Mouse (Mus musculus): Measurements from ENCODE around the gene Bub1b. TPM values are rescaled to one million over a fixed set of nuclear protein-coding genes. Genes with fewer than 3 reads are reported as not detected.
"Not testable (repeated sequence)": the region's sequence is repeated elsewhere in the genome, so short reads cannot be mapped to it uniquely, and the experiment has no call there.

The Bub1b gene
- 36.4 and 45.0 TPM in 2 replicates for polyA plus RNA-seq (2015; fragmentation: Nextera tagmentation; extraction: Ambion mirVana)

DNA sequence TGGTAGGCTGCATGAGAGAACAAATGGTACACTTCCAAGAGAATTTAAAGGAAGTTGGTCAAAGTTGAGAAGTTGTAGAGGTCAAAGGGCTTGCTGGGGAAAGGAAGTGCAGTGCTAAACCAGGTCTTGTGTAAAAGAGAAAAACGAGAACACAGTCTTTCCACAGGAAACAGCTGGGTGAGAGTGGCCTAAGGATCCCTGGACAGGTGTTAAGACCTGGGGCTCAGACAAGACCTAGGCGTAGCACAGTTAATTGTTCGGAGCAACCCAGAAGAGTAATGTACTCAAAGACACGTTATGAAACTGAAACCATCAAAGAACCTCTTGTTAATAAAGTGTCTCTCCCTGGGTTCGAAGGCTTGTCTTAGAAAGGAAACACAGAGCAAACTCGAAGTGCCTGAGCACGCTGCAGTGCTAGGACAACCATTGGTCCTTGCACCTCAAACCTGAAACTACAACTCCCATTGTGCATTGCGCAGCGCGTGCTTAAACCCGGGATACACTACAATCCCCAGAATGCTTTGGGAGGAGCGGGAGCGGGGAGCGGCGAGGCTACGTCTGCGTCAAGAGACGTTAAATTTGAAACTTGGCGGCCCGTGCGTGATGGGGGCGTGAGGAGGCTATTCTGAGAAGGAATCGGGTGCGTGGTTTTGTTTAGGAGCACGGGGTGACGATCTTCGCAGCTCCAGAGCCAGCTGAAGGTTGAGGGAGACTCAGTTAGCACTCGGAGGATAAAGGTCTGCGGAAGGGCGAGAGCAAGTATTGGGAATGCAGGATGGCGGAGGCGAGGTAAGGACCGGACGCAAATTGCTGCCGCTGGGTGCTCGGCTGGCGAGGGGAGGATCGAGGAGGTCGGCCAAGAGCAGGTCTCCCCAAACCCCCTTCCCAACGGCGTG is at the start of gene Bub1b:
Gene Bub1b (plus strand): TSS at position 539 of the 896 bp plus-strand sequence.
- Histone ChIP-seq H3K36me3 (ENCODE audit: control insufficient read depth, insufficient read depth) (no peaks in the 10 kb centered on the region), H3K9me3 (ENCODE audit: control insufficient read depth, low read length) (no peaks in the 10 kb centered on the region), H3K9ac (replicated peaks; ENCODE audit: low read depth, low read length) (peak within 1 kb of the TSS; percentile 48), H3K4me2 (ENCODE audit: low read length) (peak within 1 kb of the TSS; percentile 79), H3K27ac (ENCODE audit: low read length) (no peak within 1 kb of the TSS), H3K27me3 (replicated peaks; ENCODE audit: control insufficient read depth, insufficient read depth, low read length) (no peaks in the 10 kb centered on the region), H3K4me3 (replicated peaks; ENCODE audit: low read length) (peak within 1 kb of the TSS; percentile 53), H3K4me1 (replicated peaks; ENCODE audit: control insufficient read depth, insufficient read depth, low read length) (peaks cover 11% of the 10 kb centered on the region)
- 6% methylated on average over 41 of the region's 41 CpGs for WGBS
- peak; percentile 100 for ATAC-seq

DNA sequence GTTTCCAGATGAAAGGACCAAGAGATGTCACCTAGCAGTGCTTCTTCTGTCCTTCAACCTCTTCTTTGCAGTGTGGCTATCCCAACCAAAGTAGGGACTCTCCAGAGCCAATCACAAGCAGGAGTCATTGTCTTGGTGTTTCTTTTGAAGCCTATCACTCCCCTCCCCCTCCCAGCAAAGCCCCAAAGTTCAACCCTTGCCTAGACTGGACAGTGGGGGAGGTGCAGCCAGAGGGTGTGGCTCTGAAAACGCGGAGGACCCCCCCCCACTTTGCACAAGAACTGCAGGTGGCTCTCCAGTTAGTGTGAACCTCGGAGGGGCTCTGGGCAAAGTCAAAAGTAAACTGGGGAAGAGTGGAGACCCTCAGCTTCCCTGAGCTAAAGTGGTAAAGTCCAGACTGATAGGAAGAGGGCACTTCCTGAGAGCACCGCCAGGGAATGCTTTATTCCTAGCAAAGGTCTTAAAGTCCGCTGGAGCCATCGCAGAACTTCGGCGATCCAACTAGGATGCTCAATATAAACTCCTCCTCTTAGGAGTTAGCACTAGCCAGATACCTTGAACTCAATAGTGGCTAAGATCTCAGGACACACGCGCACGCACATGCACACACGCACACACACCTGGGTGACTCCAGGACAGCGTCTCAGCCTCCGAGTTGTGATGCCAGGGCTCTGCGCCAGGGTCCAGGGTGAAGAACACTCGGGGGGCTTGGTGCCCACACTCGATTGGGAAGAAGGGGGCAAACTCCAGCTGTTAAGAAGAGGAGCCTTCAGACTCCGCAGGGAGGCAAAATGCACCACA is 49.4 kb upstream of the Bub1b start:
- peak overlapping the region; percentile 77 for H3K9ac ChIP-seq (replicated peaks; ENCODE audit: low read depth, low read length)
- no peaks in the 10 kb centered on the region for H3K36me3 ChIP-seq (ENCODE audit: control insufficient read depth, insufficient read depth)
- peaks cover 10% of the 10 kb centered on the region; the same call in 1 of the 2 replicates for H3K27me3 ChIP-seq (replicated peaks; ENCODE audit: control insufficient read depth, insufficient read depth, low read length)
- H3K4me2 ChIP-seq (ENCODE audit: low read length) = peak overlapping the region; percentile 91
- H3K4me3 ChIP-seq (replicated peaks; ENCODE audit: low read length) = peak overlapping the region; percentile 76
- H3K4me1 ChIP-seq (replicated peaks; ENCODE audit: control insufficient read depth, insufficient read depth, low read length) = peaks cover 48% of the 10 kb centered on the region
- no peaks in the 10 kb centered on the region; the same call in 1 of the 2 replicates for H3K9me3 ChIP-seq (ENCODE audit: control insufficient read depth, low read length)
- WGBS = 0% methylated on average over 18 of the region's 18 CpGs
- ATAC-seq = no peak
- H3K27ac ChIP-seq (ENCODE audit: low read length) = no peak overlapping the region

DNA sequence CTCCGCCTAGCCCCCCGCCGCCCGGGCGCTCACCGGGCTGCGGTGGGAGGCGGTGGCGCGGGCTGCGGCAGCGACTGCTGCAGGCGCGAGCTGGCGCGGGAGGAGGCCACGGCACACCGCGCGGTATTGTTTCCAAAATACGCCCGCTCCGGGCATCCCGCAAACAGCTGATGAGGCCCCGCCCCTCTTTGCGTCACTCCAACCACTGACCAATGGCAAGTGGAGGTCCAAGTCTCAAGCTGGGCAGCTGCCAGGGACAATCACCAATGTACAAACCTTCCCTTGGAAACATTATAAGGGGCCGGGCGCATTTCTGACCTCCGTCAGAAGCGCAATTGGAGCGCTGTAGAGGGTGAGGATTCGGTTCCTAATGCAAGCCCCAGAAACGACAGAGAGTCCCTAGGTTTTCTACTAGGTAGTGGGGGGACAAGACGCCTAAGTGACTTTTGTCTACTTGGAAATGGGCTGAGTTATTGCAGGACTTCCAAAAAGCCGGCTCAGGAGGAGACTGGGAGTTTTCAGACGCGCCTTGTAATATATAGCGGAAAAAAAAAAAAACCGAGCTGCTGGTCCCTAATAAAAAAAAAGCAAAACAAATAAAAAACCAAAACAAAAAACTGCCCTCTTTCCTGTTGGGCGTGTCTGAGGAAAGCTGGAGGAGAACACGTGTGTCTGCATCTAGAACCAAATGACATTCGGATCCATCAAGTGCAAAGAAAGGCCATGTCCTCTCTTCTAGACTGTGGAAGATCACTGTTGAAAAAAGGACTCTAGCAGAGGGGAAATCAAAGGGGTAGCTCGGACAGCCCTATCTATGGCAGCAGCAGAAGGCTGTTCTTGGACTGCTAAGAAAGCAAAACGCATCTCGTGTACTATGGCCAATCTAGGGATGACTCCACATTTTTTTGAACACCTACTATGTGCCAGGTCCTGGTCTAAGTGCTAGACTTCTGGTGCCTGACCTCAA is 48.2 kb upstream of the Bub1b start, which contains the start of gene Bmf:
Gene Bmf (minus strand): TSS at position 181 of the 967 bp plus-strand sequence.
- ATAC-seq = peak; percentile 89
- H3K9me3 ChIP-seq (ENCODE audit: control insufficient read depth, low read length) = no peaks in the 10 kb centered on the region; the same call in 1 of the 2 replicates

DNA sequence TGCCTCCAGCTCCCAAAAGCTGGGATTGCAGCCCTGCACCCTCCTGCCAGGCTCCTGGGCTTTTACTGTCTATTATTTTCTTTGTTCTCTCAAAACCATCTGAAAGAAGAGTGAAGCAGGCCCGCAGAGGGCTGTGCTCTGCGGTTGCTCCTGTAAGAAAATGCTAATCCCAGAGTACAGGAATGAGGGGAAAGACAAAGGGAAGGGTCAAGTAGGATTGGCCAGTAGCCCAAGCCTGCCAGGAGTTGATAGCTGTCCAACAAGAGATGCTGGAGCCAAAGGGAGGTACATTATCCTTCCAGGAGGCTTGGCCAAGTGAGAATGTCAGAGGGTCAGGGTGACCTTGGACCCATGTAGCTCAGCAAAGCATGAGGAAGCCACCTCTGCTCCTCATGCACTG is 46.4 kb upstream of the Bub1b start:
- ATAC-seq = no peak

More for the DNA sequence above, 48.2 kb upstream of the Bub1b start, which contains the start of gene Bmf:
- Histone ChIP-seq H3K4me2 (ENCODE audit: low read length) (peak within 1 kb of the TSS; percentile 91), H3K27me3 (replicated peaks; ENCODE audit: control insufficient read depth, insufficient read depth, low read length) (peaks cover 10% of the 10 kb centered on the region; the same call in 1 of the 2 replicates), H3K4me3 (replicated peaks; ENCODE audit: low read length) (peak within 1 kb of the TSS; percentile 76), H3K4me1 (replicated peaks; ENCODE audit: control insufficient read depth, insufficient read depth, low read length) (peaks cover 37% of the 10 kb centered on the region), H3K9ac (replicated peaks; ENCODE audit: low read depth, low read length) (peak within 1 kb of the TSS; percentile 77), H3K36me3 (ENCODE audit: control insufficient read depth, insufficient read depth) (no peaks in the 10 kb centered on the region), H3K27ac (ENCODE audit: low read length) (no peak within 1 kb of the TSS)
- under 1% methylated on average over 45 of the region's 45 CpGs for WGBS

DNA sequence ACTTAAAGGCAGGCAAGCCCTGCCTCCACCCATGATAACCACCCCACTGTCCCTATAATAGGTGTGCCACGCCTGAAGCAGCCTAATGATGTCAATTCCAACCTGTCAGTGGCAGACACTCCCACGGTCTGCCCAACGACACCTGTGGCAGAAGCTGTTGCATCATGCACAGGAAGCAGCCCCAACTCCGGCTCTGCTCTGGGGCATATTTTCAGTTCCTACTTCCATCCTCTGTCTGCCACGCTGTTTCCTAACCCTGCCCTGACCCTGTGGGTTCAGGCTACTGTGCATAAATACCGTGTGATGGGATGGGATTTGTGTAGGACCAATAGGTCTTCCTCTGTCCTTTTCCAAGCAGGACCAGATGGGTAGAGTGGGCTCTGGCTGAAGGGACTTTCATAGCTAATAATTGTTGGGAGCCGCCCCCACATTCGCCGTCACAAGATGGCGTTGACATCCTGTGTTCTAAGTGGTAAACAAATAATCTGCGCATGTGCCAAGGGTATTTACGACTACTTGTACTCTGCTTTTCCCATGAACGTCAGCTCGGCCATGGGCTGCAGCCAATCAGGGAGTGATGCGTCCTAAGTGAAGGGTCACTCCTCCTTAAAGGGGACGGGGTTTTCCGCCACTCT is 43.5 kb upstream of the Bub1b start:
- Histone ChIP-seq H3K9ac (replicated peaks; ENCODE audit: low read depth, low read length) (peak overlapping the region; percentile 58), H3K4me2 (ENCODE audit: low read length) (peak overlapping the region; percentile 50), H3K4me3 (replicated peaks; ENCODE audit: low read length) (peak overlapping the region; percentile 46), H3K27ac (ENCODE audit: low read length) (peak overlapping the region; percentile 63)
- not testable (repeated sequence) for H3K36me3 ChIP-seq (ENCODE audit: control insufficient read depth, insufficient read depth); H3K27me3 ChIP-seq (replicated peaks; ENCODE audit: control insufficient read depth, insufficient read depth, low read length); H3K9me3 ChIP-seq (ENCODE audit: control insufficient read depth, low read length); H3K4me1 ChIP-seq (replicated peaks; ENCODE audit: control insufficient read depth, insufficient read depth, low read length)
- 65% methylated on average over 15 of the region's 17 CpGs for WGBS
- peak; percentile 53 for ATAC-seq

More for the DNA sequence above, 46.4 kb upstream of the Bub1b start:
- Histone ChIP-seq H3K4me2 (ENCODE audit: low read length) (no peak overlapping the region), H3K4me3 (replicated peaks; ENCODE audit: low read length) (no peak overlapping the region), H3K27me3 (replicated peaks; ENCODE audit: control insufficient read depth, insufficient read depth, low read length) (peaks cover 10% of the 10 kb centered on the region; the same call in 1 of the 2 replicates), H3K27ac (ENCODE audit: low read length) (no peak overlapping the region), H3K9ac (replicated peaks; ENCODE audit: low read depth, low read length) (no peak overlapping the region), H3K9me3 (ENCODE audit: control insufficient read depth, low read length) (no peaks in the 10 kb centered on the region; the same call in 1 of the 2 replicates), H3K36me3 (ENCODE audit: control insufficient read depth, insufficient read depth) (no peaks in the 10 kb centered on the region), H3K4me1 (replicated peaks; ENCODE audit: control insufficient read depth, insufficient read depth, low read length) (peaks cover 18% of the 10 kb centered on the region)
- WGBS = 23% methylated on average over 2 of the region's 2 CpGs

DNA sequence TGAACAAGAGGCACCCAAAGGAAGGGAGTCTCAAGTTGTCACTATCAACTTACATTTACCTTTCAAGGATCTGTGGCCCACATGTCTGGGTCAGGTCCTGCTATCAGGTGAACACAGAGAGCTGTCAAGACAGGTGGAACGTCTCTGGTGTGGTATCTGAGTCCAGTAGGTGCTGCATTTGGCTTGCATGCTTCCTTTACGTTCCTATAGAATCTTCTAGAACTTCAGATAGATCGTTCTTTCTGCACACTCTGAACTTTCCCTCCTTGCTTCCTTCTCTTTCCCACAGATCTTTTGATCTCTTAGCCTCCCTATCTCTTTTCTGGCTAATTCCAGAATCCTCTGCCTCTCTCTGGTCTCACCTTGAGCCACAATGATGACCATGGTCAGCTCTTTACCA is 39.6 kb upstream of the Bub1b start:
- Histone ChIP-seq H3K9me3 (ENCODE audit: control insufficient read depth, low read length) (no peaks in the 10 kb centered on the region), H3K36me3 (ENCODE audit: control insufficient read depth, insufficient read depth) (no peaks in the 10 kb centered on the region), H3K9ac (replicated peaks; ENCODE audit: low read depth, low read length) (no peak overlapping the region), H3K4me1 (replicated peaks; ENCODE audit: control insufficient read depth, insufficient read depth, low read length) (no peaks in the 10 kb centered on the region), H3K27me3 (replicated peaks; ENCODE audit: control insufficient read depth, insufficient read depth, low read length) (no peaks in the 10 kb centered on the region), H3K4me2 (ENCODE audit: low read length) (no peak overlapping the region), H3K4me3 (replicated peaks; ENCODE audit: low read length) (no peak overlapping the region), H3K27ac (ENCODE audit: low read length) (no peak overlapping the region)
- ATAC-seq = no peak
- 94% methylated on average over 3 of the region's 3 CpGs for WGBS

DNA sequence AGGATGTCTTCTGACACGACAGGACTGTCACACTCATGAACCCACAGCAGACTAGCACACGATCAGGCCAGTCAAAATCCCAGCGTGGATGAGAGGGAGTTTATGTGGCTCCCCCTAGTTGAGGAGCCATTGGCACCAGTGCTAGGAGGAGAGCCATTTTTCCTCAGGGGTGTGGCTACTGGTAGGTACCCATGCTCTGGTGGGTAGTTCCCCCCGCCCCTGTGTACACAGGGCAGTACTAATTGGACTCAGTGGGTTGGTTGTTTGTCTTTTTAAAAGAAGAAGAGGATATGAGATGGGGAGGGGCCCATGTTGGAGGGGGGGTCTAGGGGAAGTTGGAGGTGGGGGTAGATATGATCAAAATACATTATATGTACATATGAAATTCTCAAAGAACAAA is 36.0 kb upstream of the Bub1b start:
- Histone ChIP-seq H3K4me2 (ENCODE audit: low read length) (no peak overlapping the region), H3K9me3 (ENCODE audit: control insufficient read depth, low read length) (no peaks in the 10 kb centered on the region), H3K4me3 (replicated peaks; ENCODE audit: low read length) (no peak overlapping the region), H3K36me3 (ENCODE audit: control insufficient read depth, insufficient read depth) (no peaks in the 10 kb centered on the region), H3K9ac (replicated peaks; ENCODE audit: low read depth, low read length) (no peak overlapping the region), H3K4me1 (replicated peaks; ENCODE audit: control insufficient read depth, insufficient read depth, low read length) (no peaks in the 10 kb centered on the region), H3K27ac (ENCODE audit: low read length) (no peak overlapping the region), H3K27me3 (replicated peaks; ENCODE audit: control insufficient read depth, insufficient read depth, low read length) (no peaks in the 10 kb centered on the region)
- no peak for ATAC-seq
- WGBS = 75% methylated on average over 4 of the region's 4 CpGs

DNA sequence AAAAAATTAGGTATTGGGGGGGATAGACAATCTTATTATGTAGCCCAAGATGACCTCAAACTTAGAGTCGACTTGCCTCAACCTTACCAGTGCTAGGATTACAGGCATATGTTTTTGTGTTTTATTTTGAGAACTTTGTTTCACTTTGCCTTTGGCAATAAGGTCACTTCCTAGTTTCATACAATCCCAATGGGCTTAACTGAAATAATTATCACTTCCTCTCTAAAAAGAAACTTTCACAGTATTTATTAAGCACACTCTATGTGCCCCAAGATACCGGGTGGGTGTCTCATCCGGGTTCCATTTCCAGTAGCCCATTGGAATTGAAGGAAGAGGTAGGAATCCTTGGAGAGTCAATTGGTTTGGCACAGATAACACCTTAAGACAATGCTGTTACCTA is 35.6 kb upstream of the Bub1b start:
- H3K4me2 ChIP-seq (ENCODE audit: low read length) = no peak overlapping the region
- 95% methylated on average over 3 of the region's 3 CpGs for WGBS
- no peak overlapping the region for H3K9ac ChIP-seq (replicated peaks; ENCODE audit: low read depth, low read length)
- H3K4me1 ChIP-seq (replicated peaks; ENCODE audit: control insufficient read depth, insufficient read depth, low read length) = no peaks in the 10 kb centered on the region
- no peak for ATAC-seq
- no peaks in the 10 kb centered on the region for H3K36me3 ChIP-seq (ENCODE audit: control insufficient read depth, insufficient read depth)
- H3K9me3 ChIP-seq (ENCODE audit: control insufficient read depth, low read length) = no peaks in the 10 kb centered on the region
- H3K27ac ChIP-seq (ENCODE audit: low read length) = no peak overlapping the region
- no peak overlapping the region for H3K4me3 ChIP-seq (replicated peaks; ENCODE audit: low read length)
- H3K27me3 ChIP-seq (replicated peaks; ENCODE audit: control insufficient read depth, insufficient read depth, low read length) = no peaks in the 10 kb centered on the region

Data from forebrain, embryonic 16.5 days (tissue).